Mouse (Mus musculus): ENCODE results near the gene Pip4k2b. TPM values are rescaled to one million over a fixed set of nuclear protein-coding genes. Genes with fewer than 3 reads are reported as not detected.

The Pip4k2b gene
- total RNA-seq, 2 experiments from 2014 or later: 26.6 to 28.6 TPM

DNA sequence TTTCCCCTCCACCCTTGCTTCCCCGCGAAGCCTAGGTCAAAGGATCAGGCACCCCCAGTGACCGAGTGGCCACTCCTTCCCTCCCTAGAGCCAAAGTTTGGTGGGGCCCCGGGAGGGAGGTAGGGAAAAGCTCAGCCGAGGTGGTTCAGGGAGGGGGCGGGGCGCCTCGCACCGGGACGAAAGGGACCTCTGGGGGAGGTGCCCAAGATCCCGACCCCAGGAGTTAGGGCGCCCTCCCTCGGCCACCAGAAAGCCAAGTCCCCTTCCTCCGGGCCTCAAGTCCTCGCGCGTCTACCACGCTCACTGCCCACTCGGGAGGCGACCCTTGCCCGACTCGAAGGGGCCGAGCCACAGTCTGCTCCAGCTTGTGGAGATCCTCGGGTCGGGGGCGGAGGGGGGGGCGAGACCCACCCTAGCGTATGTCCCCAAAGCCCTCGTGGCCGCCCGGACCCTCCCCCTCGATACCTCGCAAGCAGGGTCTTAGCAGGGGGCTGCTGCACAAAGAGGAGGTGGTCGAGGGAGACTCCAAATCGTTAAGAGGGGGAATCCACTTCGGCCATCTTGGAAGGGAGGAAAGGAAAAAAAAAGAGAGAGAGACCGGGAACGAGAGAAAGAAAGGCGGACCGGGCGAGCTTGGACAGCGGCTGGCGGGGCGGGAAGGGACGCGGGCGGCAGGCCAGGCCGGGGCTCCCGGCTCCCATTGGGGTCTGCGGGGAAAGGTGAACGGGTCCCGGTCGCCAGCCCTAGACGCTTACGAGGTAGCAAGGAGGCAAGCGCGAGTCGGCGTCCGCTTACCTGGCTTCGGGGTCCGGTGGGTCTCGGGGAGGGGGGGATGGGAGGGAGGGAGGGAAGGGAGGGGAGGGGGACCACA, 45.5 kb downstream of the Pip4k2b start:
- no peak for ATAC-seq (replicated peaks; ENCODE audit: low FRiP score, low TSS enrichment, poor library complexity, severe bottlenecking)

DNA sequence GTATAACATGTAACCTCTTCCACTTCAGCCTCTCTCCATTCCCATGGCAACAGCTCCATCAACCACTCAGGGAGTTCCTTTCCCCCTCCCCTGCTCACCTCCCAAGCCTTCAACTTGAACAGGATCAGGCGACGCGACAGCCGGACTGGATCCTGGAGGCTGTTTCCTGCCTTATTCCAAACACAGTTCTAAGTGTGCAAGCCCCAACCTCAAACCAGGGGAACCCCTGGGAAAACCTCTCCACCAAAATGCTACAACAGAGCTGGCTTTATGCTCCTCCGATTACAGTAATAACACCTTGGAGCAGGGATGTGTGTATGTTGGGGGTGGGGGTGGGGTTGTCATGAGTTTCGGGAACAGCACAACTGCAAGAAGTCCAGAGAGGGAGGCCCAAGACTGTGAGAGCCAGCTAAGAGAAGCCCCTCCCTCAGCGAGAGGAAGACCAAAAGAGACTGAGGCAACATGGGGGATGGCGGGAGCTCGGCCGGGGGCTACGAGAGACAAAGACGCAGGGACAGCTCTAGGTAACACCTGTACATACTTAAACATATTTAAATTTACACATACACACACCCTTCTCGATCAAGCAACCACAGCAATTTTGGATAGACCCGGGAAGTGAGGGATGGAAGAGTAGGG, 46.5 kb downstream of the Pip4k2b start:
- ATAC-seq (replicated peaks; ENCODE audit: low FRiP score, low TSS enrichment, poor library complexity, severe bottlenecking): no peak

DNA sequence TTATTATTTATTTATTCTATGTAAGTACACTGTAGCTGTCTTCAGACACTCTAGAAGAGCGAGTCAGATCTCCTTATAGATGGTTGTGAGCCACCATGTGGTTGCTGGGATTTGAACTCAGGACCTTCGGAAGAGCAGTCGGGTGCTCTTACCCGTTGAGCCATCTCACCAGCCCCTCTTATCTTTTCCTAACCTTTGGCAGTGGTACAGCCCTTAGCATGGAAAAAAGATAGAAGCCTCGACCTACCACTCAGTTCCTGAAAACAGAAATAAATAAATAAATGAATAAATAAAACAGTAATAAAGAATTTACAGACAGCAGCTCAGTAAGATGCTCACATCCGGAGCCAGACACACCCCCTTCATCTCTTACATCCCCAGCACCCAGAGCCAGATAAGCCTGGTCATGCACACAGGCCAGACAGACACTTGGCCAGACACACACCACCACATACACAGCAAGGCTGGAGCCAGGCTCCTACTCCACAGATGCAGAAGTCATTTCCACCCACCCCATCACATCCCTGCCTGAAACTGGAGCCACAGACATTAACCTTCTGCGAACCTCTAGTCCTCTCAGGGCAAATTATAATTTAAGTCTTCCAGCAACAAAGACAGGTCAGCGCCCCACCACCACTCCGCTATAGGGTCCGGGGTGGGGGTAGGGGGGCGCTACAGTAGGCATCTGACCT, 47.2 kb downstream of the Pip4k2b start:
- no peak for ATAC-seq (replicated peaks; ENCODE audit: low FRiP score, low TSS enrichment, poor library complexity, severe bottlenecking)

DNA sequence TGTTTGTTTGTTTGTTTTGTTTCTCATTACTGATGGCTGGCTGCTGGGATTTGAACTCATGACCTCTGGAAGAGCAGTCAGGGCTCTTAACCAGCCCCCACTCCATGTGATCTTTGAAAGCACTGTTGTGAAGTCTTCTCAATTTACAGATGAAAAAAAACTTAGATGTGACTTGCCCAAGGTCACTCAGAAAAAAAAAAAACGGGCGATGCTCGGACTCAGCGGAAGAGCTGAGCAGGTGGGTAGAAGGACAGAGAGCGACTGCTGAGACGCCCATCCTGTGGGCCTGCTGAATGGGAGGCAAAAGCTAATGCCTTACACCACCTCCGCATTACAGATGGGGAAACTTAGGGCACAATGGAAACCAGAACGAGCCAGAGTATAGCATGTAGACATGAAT, 47.8 kb downstream of the Pip4k2b start:
- ATAC-seq (replicated peaks; ENCODE audit: low FRiP score, low TSS enrichment, poor library complexity, severe bottlenecking): no peak

DNA sequence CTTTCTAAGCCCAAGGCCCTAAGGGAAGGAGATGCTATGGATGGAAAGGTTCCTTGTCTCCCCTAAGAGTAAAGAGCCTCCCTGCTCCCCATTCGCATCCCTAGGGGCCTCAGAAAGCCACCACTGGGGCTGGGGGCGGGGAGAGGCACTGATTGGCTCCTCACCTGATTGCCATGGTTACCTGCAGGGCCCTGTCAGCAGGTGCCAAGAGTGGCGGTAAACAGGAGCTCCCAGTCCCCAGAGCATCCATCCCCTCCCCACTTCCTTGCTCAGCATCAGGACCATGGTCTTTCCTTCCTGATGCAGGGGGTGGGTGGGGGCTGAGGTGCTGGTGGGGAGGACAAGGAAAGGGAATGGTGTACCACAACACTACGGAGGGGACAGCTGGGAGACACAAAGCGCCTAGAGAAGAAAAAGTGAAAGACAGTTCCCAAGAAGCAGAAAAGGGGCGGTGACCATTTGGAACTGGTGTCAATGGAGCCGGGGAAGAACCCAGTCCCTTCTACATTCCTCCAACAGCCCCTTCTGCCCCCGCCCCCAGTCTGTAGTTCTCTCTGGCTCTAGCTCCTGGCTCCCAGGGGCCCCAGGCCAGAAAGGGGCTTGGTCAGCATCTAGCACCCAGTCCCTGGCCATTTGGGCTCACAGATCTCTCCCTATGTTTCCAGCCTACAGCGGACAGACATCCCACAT, 48.6 kb downstream of the Pip4k2b start:
- no peak for ATAC-seq (replicated peaks; ENCODE audit: low FRiP score, low TSS enrichment, poor library complexity, severe bottlenecking)

DNA sequence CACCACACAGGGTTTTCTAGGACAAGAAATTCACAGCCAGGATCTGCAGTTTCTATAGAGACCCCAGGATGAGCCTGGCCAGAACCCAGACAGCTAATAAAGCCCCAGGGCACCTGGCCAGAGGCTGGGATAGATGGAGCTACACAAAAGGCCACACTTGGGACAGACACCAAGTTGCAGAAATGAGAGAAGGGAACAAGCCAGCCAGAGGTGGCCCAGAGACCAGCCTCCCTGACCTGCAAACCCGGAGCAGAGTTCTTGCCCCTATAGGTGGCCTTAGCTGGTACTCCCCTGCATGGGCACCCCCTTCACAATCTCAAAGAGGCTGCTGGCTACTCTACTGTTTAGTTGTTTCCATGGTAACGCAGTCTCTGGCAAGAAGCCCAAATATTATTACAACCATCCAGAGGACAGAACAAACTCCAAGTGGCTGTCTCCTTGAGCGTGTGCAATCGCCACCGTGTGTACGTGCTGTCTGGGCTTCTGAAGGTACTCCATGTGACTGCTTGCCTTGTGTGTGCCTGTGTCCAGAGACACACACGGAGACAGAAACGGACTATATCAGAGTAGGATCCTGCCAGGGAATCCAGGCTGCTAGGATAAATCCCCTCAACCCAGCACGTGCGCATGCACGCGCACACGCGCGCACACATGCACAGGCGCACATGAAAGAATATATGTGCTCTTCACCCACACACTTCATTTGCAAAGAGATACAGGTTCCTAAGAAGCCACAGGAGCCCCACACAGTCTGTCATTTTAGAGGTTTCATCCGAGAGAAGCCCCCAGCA, 49.4 kb downstream of the Pip4k2b start:
- no peak for ATAC-seq (replicated peaks; ENCODE audit: low FRiP score, low TSS enrichment, poor library complexity, severe bottlenecking)

DNA sequence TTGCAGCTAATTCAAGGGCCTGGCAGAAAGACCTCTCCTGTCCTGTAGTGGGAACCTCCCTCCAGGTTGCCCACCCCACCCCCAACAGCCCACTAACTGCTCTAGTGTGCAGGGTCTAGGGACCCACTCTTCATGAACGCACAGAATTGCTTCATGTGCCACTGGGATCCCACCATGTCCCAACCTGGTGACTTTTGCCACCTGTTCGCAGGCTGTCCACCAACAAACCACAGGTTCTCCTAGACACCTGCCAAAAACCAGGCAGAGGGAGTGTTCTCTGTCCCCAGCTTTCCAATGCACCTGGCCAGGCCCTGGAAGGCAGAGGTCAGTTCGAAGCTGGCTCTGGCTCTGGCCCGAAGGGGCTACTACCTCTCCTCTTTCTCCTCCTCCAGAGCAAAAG, 50.1 kb downstream of the Pip4k2b start:
- no peak for ATAC-seq (replicated peaks; ENCODE audit: low FRiP score, low TSS enrichment, poor library complexity, severe bottlenecking)

DNA sequence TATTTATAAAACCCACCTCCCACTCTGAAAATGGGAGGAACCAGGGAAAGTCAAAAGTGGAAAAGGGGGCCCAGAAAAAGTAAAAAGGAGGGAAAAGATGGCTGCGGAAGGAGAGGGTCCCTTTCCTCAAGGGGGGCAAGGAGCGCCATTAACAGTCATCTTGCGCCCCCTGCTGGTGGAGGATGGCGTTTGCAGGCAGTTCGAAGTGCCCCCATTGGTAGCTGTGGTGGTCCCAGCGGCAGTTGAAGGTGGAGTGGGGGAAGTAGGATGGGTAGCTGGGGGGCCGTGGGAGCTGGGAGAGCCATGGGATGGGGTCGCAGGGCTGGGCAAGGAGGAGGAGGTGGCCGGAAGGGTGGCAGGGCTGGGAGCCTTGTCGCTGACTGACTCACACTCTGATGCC, 54.6 kb downstream of the Pip4k2b start:
- ATAC-seq (replicated peaks; ENCODE audit: low FRiP score, low TSS enrichment, poor library complexity, severe bottlenecking): no peak

DNA sequence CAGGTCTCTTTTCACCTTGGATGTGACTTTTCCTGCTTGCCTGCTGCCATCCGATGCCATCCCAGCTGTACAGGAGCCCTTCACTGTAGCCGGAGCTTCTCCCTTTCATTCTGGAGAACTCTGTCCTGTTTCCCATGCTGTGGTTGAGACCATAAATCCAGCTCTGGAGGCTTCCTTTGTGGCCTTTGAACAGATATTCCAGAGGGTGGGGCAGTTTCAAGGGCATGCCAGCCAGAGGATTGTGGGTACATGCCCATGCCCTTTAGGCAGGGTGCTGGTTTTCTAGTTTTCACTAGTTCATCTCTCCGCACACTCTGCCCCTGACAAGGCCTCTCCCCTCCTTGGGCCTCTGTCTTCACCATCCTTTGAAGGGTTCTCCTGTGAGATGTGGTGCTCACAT, 57.4 kb downstream of the Pip4k2b start:
- ATAC-seq (replicated peaks; ENCODE audit: low FRiP score, low TSS enrichment, poor library complexity, severe bottlenecking): no peak

DNA sequence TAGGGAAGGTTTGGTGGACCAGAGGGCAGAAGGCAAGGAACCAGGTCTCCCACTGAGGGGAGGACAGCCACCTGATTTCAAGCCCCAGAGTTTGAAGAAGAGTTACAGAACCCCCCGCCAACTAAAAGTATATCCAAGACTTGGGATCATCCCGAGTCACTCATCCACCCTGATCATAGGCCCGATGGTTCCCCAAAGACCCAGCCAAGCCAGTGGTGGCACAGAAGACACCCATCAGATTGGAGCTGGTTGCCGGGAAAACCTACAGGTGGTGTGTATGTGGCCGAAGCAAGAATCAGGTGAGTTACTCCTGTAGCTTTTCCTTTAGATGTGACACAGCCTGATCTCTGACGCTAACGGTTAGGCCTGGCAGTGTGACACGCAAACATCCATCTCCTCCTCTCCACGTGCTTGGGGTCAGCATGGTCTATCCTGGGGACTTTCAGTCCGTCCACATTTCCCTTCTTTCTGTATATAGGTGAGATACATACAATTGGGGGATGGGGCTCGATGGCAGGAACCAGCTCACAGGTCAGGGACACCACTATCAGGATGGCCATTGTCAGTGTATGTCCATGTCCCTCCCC, 58.1 kb downstream of the Pip4k2b start:
- ATAC-seq (replicated peaks; ENCODE audit: low FRiP score, low TSS enrichment, poor library complexity, severe bottlenecking): no peak

DNA sequence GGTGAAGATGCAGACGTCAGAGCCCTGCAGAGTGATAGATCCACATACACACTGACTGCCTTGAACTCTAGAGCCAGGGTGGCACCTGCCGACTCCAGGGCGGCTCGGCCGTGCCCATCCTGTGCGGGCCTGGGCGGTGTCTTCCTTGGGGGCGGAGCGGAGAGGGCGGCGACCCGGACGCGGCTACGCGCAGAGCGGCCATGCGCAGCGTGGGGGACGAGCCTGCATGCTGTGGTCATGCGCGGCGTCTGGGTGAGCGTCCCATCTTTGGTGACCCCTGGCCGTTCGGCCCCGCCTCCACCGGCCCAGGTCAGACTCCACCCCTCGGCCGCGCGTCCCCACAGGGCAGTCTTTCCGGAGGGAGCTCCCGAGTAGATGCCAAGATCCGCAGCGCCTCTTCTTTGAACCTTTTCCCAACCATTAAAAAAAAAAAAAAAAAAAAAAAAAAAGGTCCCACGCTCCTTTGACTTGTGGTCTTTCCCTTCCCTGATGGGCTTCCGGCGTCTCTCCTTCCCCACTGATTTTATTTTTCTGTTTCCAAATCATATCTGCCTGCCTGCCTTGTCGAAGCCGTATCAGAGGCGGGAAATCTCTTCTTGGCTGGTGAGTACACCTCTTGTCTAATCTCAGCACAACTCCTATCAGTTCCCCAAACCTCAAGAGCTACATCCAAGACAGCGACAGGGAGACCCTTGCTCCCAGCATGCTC, 58.7 kb downstream of the Pip4k2b start, which contains the start of gene Cisd3:
Gene Cisd3, plus strand, starts transcription at position 214 of the 709 bp plus-strand sequence.
- ATAC-seq (replicated peaks; ENCODE audit: low FRiP score, low TSS enrichment, poor library complexity, severe bottlenecking): peak; percentile 75

DNA sequence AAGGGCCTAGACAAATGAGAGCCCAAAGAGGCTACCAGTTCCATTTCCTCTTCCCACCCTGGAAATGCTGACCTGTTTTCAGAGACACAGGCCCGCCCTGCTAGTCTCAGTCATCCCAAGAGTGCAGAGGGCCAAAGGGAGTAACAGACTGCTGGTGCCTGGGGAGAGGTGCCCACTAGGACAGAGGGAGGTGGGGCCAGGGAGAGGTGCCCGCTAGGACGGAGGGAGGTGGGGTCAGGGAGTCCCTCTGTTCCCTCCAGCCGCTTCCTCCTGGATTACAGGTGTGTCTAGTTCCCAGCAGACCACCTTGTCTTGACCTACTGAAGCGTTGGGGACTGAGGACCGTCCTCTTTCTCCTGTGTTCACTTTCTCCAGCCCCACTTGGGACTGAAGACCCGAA, 59.7 kb downstream of the Pip4k2b start:
- ATAC-seq (replicated peaks; ENCODE audit: low FRiP score, low TSS enrichment, poor library complexity, severe bottlenecking): no peak

DNA sequence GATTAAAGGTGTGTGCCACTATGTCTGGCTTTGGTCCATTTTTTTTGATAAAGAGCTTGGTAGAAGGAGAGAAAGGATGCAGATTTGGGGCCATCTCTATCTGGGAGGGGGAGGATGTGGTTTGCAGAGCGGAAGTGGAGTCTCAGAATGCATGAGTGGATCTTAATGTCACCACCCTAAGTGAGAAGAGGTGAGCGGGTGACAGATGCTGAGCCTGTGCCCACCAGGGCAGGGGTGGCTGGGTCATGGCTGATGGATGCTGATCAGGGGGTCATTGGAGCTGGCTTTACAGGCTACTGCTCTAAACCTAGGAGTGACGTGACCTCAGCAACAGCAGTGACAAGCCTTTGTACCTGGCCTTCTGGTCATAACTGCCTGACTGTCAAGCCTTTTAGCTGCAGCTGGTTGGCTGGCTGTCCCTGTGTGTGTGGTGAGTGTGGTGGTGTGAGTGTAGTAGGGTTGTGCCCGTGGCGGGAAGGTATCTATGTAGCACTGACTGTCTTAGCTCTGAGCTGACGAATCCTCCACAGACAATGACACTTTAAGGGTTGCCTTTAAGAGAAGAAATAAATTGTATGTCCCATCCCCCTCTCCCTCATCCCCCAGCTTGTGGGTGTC, 60.3 kb downstream of the Pip4k2b start:
- no peak for ATAC-seq (replicated peaks; ENCODE audit: low FRiP score, low TSS enrichment, poor library complexity, severe bottlenecking)

DNA sequence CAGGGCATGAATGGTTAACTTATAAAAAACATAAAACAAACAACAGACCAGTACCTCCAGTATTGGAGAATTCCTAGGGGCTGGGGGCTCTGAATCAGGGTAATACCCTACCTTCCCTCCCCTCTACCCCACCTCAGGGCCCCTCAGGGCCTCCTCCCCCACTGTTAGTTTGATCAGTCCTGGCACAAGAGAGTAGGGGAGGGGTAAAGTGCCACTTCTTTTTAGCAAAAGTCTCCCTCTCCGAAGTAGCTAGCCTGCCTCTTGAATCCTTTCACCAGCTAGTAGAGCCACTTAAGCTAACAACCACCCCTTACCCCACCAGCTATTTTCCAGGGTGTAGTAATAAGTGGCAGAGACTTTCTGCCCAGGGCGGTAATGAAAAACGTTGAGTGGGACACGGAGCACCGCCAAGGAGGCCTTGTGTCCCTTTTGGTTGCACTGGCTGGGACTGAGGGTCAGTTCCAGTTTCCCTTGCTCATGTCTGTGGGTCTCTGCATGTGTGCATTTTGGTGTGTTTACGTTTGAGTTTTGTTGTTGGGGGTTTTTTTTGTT, 61.9 kb downstream of the Pip4k2b start:
- ATAC-seq (replicated peaks; ENCODE audit: low FRiP score, low TSS enrichment, poor library complexity, severe bottlenecking): no peak

DNA sequence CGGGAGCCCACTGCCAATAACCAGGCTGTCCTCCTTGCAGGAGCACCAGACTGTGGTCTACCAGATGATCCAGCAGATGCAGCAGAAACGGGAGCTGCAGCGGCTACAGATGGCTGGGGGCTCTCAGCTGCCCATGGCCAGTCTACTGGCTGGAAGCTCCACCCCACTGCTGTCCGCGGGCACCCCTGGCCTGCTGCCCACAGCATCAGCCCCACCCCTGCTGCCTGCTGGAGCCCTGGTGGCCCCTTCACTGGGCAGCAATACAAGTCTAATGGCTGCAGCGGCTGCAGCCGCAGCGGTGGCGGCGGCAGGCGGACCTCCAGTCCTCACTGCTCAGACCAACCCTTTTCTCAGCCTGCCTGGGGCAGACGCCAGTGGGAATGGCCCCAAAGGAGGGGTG, 64.1 kb downstream of the Pip4k2b start:
- ATAC-seq (replicated peaks; ENCODE audit: low FRiP score, low TSS enrichment, poor library complexity, severe bottlenecking): no peak

DNA sequence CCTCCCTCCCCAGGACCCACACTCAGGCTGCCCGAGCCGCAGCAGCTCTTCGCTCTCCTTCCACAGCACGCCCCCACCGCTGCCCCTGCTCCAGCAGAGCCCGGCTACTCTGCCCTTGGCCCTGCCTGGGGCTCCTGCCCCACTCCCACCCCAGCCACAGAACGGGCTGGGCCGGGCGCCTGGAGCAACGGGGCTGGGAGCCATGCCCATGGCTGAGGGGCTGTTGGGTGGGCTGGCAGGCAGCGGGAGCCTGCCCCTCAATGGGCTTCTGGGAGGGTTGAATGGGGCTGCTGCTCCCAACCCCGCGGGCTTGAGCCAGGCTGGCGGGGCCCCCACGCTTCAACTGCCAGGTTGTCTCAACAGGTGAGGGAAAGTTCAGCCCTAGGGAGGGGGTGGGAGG, 66.2 kb downstream of the Pip4k2b start:
- no peak for ATAC-seq (replicated peaks; ENCODE audit: low FRiP score, low TSS enrichment, poor library complexity, severe bottlenecking)

DNA sequence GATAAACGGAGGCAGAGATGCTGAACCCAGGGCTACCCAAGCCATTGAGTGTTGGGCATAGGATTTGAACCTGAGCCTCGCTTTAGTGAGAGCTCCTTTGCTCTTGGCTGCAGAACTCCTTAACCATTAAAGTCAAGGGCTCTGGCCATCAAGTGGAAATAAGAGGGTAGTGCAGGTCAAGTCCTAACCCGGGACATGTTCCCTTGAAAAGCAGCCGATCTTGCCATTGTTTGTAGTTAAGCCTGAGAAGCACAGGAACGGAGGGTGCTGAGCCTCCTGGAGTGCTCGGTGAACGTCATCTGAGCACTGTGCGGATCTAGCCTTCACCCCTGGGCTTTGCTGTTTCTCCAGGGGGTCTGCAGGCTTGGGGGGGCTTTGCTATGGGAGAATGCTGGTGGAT, 66.7 kb downstream of the Pip4k2b start:
- no peak for ATAC-seq (replicated peaks; ENCODE audit: low FRiP score, low TSS enrichment, poor library complexity, severe bottlenecking)
